In genomic region chr1:74121821-74122576, GRCm38 (mm10) we compare ENCODE assay signal across 9 mouse cellular contexts. TPM values are rescaled to one million over a fixed set of nuclear protein-coding genes. Genes with fewer than 3 reads are reported as not detected.
DNase-seq lines count a peak whose midpoint lies in the region; ATAC-seq and TF ChIP-seq lines count a peak whose summit lies in the region.
"Had no signal": no experiment of that assay in that cellular context is flagged by ENCODE, and none has a peak within 500 bp of the region (broad histone marks: within the 10 kb centered on the region; RNA-seq: fewer than 3 reads in every experiment).

No protein-coding gene starts in this region.

- H3K9me3 ChIP-seq in midbrain, embryonic 12.5 days: no peaks in the 10 kb centered on the region
- no peaks in the 10 kb centered on the region for H3K9me3 ChIP-seq in midbrain, embryonic 16.5 days (replicated peaks; ENCODE audit: control insufficient read depth, low read length, poor library complexity, severe bottlenecking)
- H3K9me3 ChIP-seq in hindbrain, embryonic 12.5 days (replicated peaks): no peaks in the 10 kb centered on the region
- no peaks in the 10 kb centered on the region for H3K9me3 ChIP-seq in lung, embryonic 14.5 days (ENCODE audit: low read depth, low read length)
- no peaks in the 10 kb centered on the region for H3K9me3 ChIP-seq in stomach, postnatal 0 days (ENCODE audit: control insufficient read depth, low read length)
- H3K9me3 ChIP-seq: limb, embryonic 15.5 days had no signal

- H3K4me1 ChIP-seq in midbrain, embryonic 12.5 days: peaks cover 18% of the 10 kb centered on the region
- peaks cover 10% of the 10 kb centered on the region for H3K4me1 ChIP-seq in midbrain, embryonic 16.5 days (ENCODE audit: control insufficient read depth, insufficient read depth, low read length)
- peaks cover 27% of the 10 kb centered on the region for H3K4me1 ChIP-seq in hindbrain, embryonic 12.5 days
- H3K4me1 ChIP-seq in lung, embryonic 14.5 days (ENCODE audit: insufficient read depth): 0 out of 2 replicates have a peak, but pooled peaks cover 4% of the 10 kb centered on the region
- peaks cover 5% of the 10 kb centered on the region; the same call in 1 of the 2 replicates for H3K4me1 ChIP-seq in stomach, postnatal 0 days (replicated peaks; ENCODE audit: control insufficient read depth, insufficient read depth)

- no peak for TF ChIP-seq EP300 in stomach, postnatal 0 days (optimal IDR thresholded peaks at IDR 0.05)

- H3K9ac ChIP-seq in midbrain, embryonic 12.5 days (replicated peaks): no peak overlapping the region
- no peak overlapping the region for H3K9ac ChIP-seq in midbrain, embryonic 16.5 days (ENCODE audit: low read depth, low read length)
- H3K9ac ChIP-seq in hindbrain, embryonic 12.5 days: no peak overlapping the region; the same call in 1 of the 2 replicates
- H3K9ac ChIP-seq in lung, embryonic 14.5 days: no peak overlapping the region
- no peak overlapping the region for H3K9ac ChIP-seq in stomach, postnatal 0 days (ENCODE audit: low read length)
- H3K9ac ChIP-seq: limb, embryonic 15.5 days had no signal

- peaks cover 56% of the 10 kb centered on the region for H3K27me3 ChIP-seq in midbrain, embryonic 12.5 days
- H3K27me3 ChIP-seq in midbrain, embryonic 16.5 days (ENCODE audit: control insufficient read depth, insufficient read depth, low read depth, low read length): peaks cover 17% of the 10 kb centered on the region
- H3K27me3 ChIP-seq in hindbrain, embryonic 12.5 days: peaks cover 27% of the 10 kb centered on the region
- peaks cover 6% of the 10 kb centered on the region; the same call in 1 of the 2 replicates for H3K27me3 ChIP-seq in lung, embryonic 14.5 days (ENCODE audit: insufficient read depth, low read length)
- H3K27me3 ChIP-seq in stomach, postnatal 0 days (ENCODE audit: control insufficient read depth, insufficient read depth, low read length): no peaks in the 10 kb centered on the region

- no peak for ATAC-seq in midbrain, embryonic 12.5 days (ENCODE audit: low FRiP score, low read depth)
- no peak for ATAC-seq in midbrain, embryonic 16.5 days
- ATAC-seq in hindbrain, embryonic 12.5 days (ENCODE audit: low FRiP score): 0 out of 2 replicates have a peak, but pooled peaks have one; percentile 28
- no peak for ATAC-seq in lung, embryonic 14.5 days (ENCODE audit: insufficient read depth)
- peak; percentile 59 for ATAC-seq in stomach, postnatal 0 days (ENCODE audit: low FRiP score, low TSS enrichment)

- no peak for TF ChIP-seq POLR2A in brain, embryonic 14.5 days (IDR thresholded peaks at IDR 0.05; ENCODE audit: borderline replicate concordance, extremely low read depth, insufficient read depth, insufficient read length, poor library complexity, severe bottlenecking)

- 59% methylated on average over 9 of the region's 9 CpGs for WGBS in midbrain, embryonic 12.5 days
- 51% methylated on average over 9 of the region's 9 CpGs for WGBS in midbrain, embryonic 16.5 days
- 55% methylated on average over 9 of the region's 9 CpGs for WGBS in hindbrain, embryonic 12.5 days
- 34% methylated on average over 9 of the region's 9 CpGs for WGBS in lung, embryonic 14.5 days
- 45% methylated on average over 9 of the region's 9 CpGs for WGBS in stomach, postnatal 0 days

- DNase-seq in brain, embryonic 14.5 days (ENCODE audit: low read depth): peak; percentile 85
- peak; percentile 58 for DNase-seq in lung, embryonic 14.5 days
- DNase-seq in stomach, postnatal 0 days (ENCODE audit: low spot score): peak; percentile 80
- DNase-seq in thymus, postnatal 36 days: no peak
- no peak for DNase-seq in thymus, postnatal 25 days

- no peak for TF ChIP-seq CTCF in brain, embryonic 14.5 days (IDR thresholded peaks at IDR 0.05; ENCODE audit: borderline replicate concordance, extremely low read depth, insufficient read depth, insufficient read length)
- TF ChIP-seq CTCF in lung, embryonic 14.5 days (IDR thresholded peaks at IDR 0.05; ENCODE audit: low read depth): no peak
- TF ChIP-seq CTCF in stomach, postnatal 0 days (IDR thresholded peaks at IDR 0.05; ENCODE audit: low read depth): no peak

- H3K4me3 ChIP-seq in midbrain, embryonic 12.5 days: no peak overlapping the region
- no peak overlapping the region for H3K4me3 ChIP-seq in midbrain, embryonic 16.5 days (ENCODE audit: low read depth, low read length)
- no peak overlapping the region for H3K4me3 ChIP-seq in hindbrain, embryonic 12.5 days
- H3K4me3 ChIP-seq in lung, embryonic 14.5 days (ENCODE audit: low read depth, low read length): no peak overlapping the region
- no peak overlapping the region for H3K4me3 ChIP-seq in stomach, postnatal 0 days (ENCODE audit: low read depth, low read length)
- H3K4me3 ChIP-seq: limb, embryonic 15.5 days had no signal

- no peak overlapping the region for H3K27ac ChIP-seq in midbrain, embryonic 12.5 days (replicated peaks)
- no peak overlapping the region for H3K27ac ChIP-seq in midbrain, embryonic 16.5 days (ENCODE audit: low read length)
- no peak overlapping the region for H3K27ac ChIP-seq in hindbrain, embryonic 12.5 days
- no peak overlapping the region for H3K27ac ChIP-seq in lung, embryonic 14.5 days (ENCODE audit: low read depth)
- H3K27ac ChIP-seq in stomach, postnatal 0 days (replicated peaks): no peak overlapping the region
- H3K27ac ChIP-seq: limb, embryonic 15.5 days had no signal

- 0 out of 2 replicates have a peak overlapping the region, but pooled peaks have one; percentile 9 for H3K4me2 ChIP-seq in midbrain, embryonic 12.5 days (replicated peaks)
- no peak overlapping the region for H3K4me2 ChIP-seq in midbrain, embryonic 16.5 days (ENCODE audit: low read length)
- H3K4me2 ChIP-seq in hindbrain, embryonic 12.5 days (replicated peaks): peak overlapping the region; percentile 94
- H3K4me2 ChIP-seq in lung, embryonic 14.5 days: no peak overlapping the region
- no peak overlapping the region for H3K4me2 ChIP-seq in stomach, postnatal 0 days (replicated peaks; ENCODE audit: low read depth)
- H3K4me2 ChIP-seq: limb, embryonic 15.5 days had no signal

- H3K36me3 ChIP-seq in midbrain, embryonic 12.5 days: no peaks in the 10 kb centered on the region
- no peaks in the 10 kb centered on the region for H3K36me3 ChIP-seq in midbrain, embryonic 16.5 days (ENCODE audit: control insufficient read depth, insufficient read depth, low read length)
- H3K36me3 ChIP-seq in hindbrain, embryonic 12.5 days: no peaks in the 10 kb centered on the region
- no peaks in the 10 kb centered on the region for H3K36me3 ChIP-seq in lung, embryonic 14.5 days (ENCODE audit: insufficient read depth)
- H3K36me3 ChIP-seq in stomach, postnatal 0 days (ENCODE audit: control insufficient read depth, insufficient read depth, low read length): no peaks in the 10 kb centered on the region
- H3K36me3 ChIP-seq: limb, embryonic 15.5 days had no signal

RNA-seq across cellular contexts. Expression of gene Tns1, which starts 2.2 kb away (rescaled TPM):
- polyA plus RNA-seq in midbrain, embryonic 12.5 days (2016; fragmentation: Nextera tagmentation; extraction: Ambion mirVana): 17.1 and 21.0 TPM in 2 replicates
- 8.2 and 11.8 TPM in 2 replicates for polyA plus RNA-seq in midbrain, embryonic 16.5 days (2015; fragmentation: Nextera tagmentation; extraction: Ambion mirVana)
- polyA plus RNA-seq in brain, embryonic 14.5 days (2012; rRNA removed): 7.9 and 15.1 TPM in 2 replicates
- polyA plus RNA-seq in hindbrain, embryonic 12.5 days (2016; fragmentation: Nextera tagmentation; extraction: Ambion mirVana): 26.1 and 28.3 TPM in 2 replicates
- polyA plus RNA-seq in lung, embryonic 14.5 days (2014; fragmentation: Nextera tagmentation; extraction: Ambion mirVana): 87.9 and 95.2 TPM in 2 replicates
- polyA plus RNA-seq in stomach, postnatal 0 days (2015; fragmentation: Nextera tagmentation; extraction: Ambion mirVana): 28.8 and 32.7 TPM in 2 replicates

RNA-seq across cellular contexts. Expression of gene Rufy4, which starts 3.3 kb away (rescaled TPM):
- polyA plus RNA-seq in midbrain, embryonic 12.5 days (2016; fragmentation: Nextera tagmentation; extraction: Ambion mirVana): 0.37 and 0.67 TPM in 2 replicates
- polyA plus RNA-seq in midbrain, embryonic 16.5 days (2015; fragmentation: Nextera tagmentation; extraction: Ambion mirVana): 0.17 and 0.49 TPM in 2 replicates
- 0.52 and 0.86 TPM in 2 replicates for polyA plus RNA-seq in brain, embryonic 14.5 days (2012; rRNA removed)
- 0.46 and 0.60 TPM in 2 replicates for polyA plus RNA-seq in hindbrain, embryonic 12.5 days (2016; fragmentation: Nextera tagmentation; extraction: Ambion mirVana)
- polyA plus RNA-seq in lung, embryonic 14.5 days (2014; fragmentation: Nextera tagmentation; extraction: Ambion mirVana): 0.26 and 0.39 TPM in 2 replicates
- polyA plus RNA-seq in stomach, postnatal 0 days (2015; fragmentation: Nextera tagmentation; extraction: Ambion mirVana): 0.13 and 0.19 TPM in 2 replicates

RNA-seq across cellular contexts. Expression of gene Cxcr2, which starts 31.8 kb away (rescaled TPM):
- 0.09 and 0.10 TPM in 2 replicates for polyA plus RNA-seq in midbrain, embryonic 12.5 days (2016; fragmentation: Nextera tagmentation; extraction: Ambion mirVana)
- polyA plus RNA-seq in midbrain, embryonic 16.5 days (2015; fragmentation: Nextera tagmentation; extraction: Ambion mirVana): 0.08 and 0.09 TPM in 2 replicates
- 0.06 and 0.08 TPM in 2 replicates for polyA plus RNA-seq in brain, embryonic 14.5 days (2012; rRNA removed)
- polyA plus RNA-seq in hindbrain, embryonic 12.5 days (2016; fragmentation: Nextera tagmentation; extraction: Ambion mirVana): not detected in 2 replicates
- polyA plus RNA-seq in lung, embryonic 14.5 days (2014; fragmentation: Nextera tagmentation; extraction: Ambion mirVana): 0.05 TPM in 1 of 2 replicates, not detected in the other
- polyA plus RNA-seq in stomach, postnatal 0 days (2015; fragmentation: Nextera tagmentation; extraction: Ambion mirVana): 0.15 and 0.18 TPM in 2 replicates

Comparison
In these comparisons a context has a peak if more than half of its experiments do, and no peak if none do; other contexts are left out.
1. H3K4me2 ChIP-seq: peak in midbrain, embryonic 12.5 days (single experiment) and hindbrain, embryonic 12.5 days (single experiment); none in midbrain, embryonic 16.5 days (single experiment), lung, embryonic 14.5 days (single experiment) and stomach, postnatal 0 days (single experiment).
2. ATAC-seq: peak in hindbrain, embryonic 12.5 days (single experiment) and stomach, postnatal 0 days (single experiment); none in midbrain, embryonic 12.5 days (single experiment), midbrain, embryonic 16.5 days (single experiment) and lung, embryonic 14.5 days (single experiment).
3. DNase-seq: peak in brain, embryonic 14.5 days (single experiment), lung, embryonic 14.5 days (single experiment) and stomach, postnatal 0 days (single experiment); none in thymus, postnatal 36 days (0 of 2) and thymus, postnatal 25 days (single experiment).